Mouse (Mus musculus): ENCODE results near the gene Ctbp2.

The Ctbp2 gene

GRCm38 (mm10) chr7:133123999-133124700 lies at the start of gene Ctbp2:
Gene Ctbp2 (minus strand): TSS chr7:133124354.
- peak; percentile 87 for DNase-seq (ENCODE audit: low spot score)

GRCm38 (mm10) chr7:133171403-133172032 lies 47.4 kb upstream of the Ctbp2 start:
- no peak for DNase-seq (ENCODE audit: low spot score)

GRCm38 (mm10) chr7:133168928-133169327 lies 44.8 kb upstream of the Ctbp2 start:
- no peak for DNase-seq (ENCODE audit: low spot score)

- DNase-seq (ENCODE audit: low spot score) = no peak
Measured at GRCm38 (mm10) chr7:133167903-133168302, 43.7 kb upstream of the Ctbp2 start.

GRCm38 (mm10) chr7:133164770-133165169 lies 40.6 kb upstream of the Ctbp2 start:
- DNase-seq (ENCODE audit: low spot score) = no peak

GRCm38 (mm10) chr7:133163011-133163410 lies 38.9 kb upstream of the Ctbp2 start:
- no peak for DNase-seq (ENCODE audit: low spot score)

- no peak for DNase-seq (ENCODE audit: low spot score)
Measured at GRCm38 (mm10) chr7:133162131-133162530, 38.0 kb upstream of the Ctbp2 start.

- DNase-seq (ENCODE audit: low spot score) = peak; percentile 7
Measured at GRCm38 (mm10) chr7:133161362-133162080, 37.4 kb upstream of the Ctbp2 start.

- no peak for DNase-seq (ENCODE audit: low spot score)
Measured at GRCm38 (mm10) chr7:133159519-133159918, 35.4 kb upstream of the Ctbp2 start.

GRCm38 (mm10) chr7:133155621-133156020 lies 31.5 kb upstream of the Ctbp2 start:
- DNase-seq (ENCODE audit: low spot score) = no peak

- no peak for DNase-seq (ENCODE audit: low spot score)
Measured at GRCm38 (mm10) chr7:133154846-133155245, 30.7 kb upstream of the Ctbp2 start.

GRCm38 (mm10) chr7:133139689-133140336 lies 15.7 kb upstream of the Ctbp2 start:
- DNase-seq (ENCODE audit: low spot score) = no peak

GRCm38 (mm10) chr7:133133552-133133951 lies 9.4 kb upstream of the Ctbp2 start:
- DNase-seq (ENCODE audit: low spot score) = peak; percentile 46

- no peak for DNase-seq (ENCODE audit: low spot score)
Measured at GRCm38 (mm10) chr7:133132702-133133101, 8.5 kb upstream of the Ctbp2 start.

GRCm38 (mm10) chr7:133124701-133125485 lies 739 bp upstream of the Ctbp2 start:
- peak; percentile 49 for DNase-seq (ENCODE audit: low spot score)

- peak; percentile 87 for DNase-seq (ENCODE audit: low spot score)
Measured at GRCm38 (mm10) chr7:133123244-133123998, 733 bp downstream of the Ctbp2 start, which contains the start of gene Fgfr2. Gene Fgfr2 (minus strand): TSS chr7:133123350.

GRCm38 (mm10) chr7:133122379-133123243 lies 1.5 kb downstream of the Ctbp2 start:
- DNase-seq (ENCODE audit: low spot score) = peak; percentile 63

- peak; percentile 61 for DNase-seq (ENCODE audit: low spot score)
Measured at GRCm38 (mm10) chr7:133121661-133122378, 2.3 kb downstream of the Ctbp2 start.

GRCm38 (mm10) chr7:133121080-133121607 lies 3.0 kb downstream of the Ctbp2 start:
- no peak for DNase-seq (ENCODE audit: low spot score)

Data from embryo, embryonic 10 days (tissue).